Mouse (Mus musculus): ENCODE measurements at regions not wholly inside any gene's neighbourhood (a gene's known extent, or its start where the extent isn't known, plus 50 kb on each side); places are given as distances from the start of the nearest gene placed in this dataset.
A peak's percentile ranks its signal among the peaks of the same experiment; 100 is the strongest.

DNA sequence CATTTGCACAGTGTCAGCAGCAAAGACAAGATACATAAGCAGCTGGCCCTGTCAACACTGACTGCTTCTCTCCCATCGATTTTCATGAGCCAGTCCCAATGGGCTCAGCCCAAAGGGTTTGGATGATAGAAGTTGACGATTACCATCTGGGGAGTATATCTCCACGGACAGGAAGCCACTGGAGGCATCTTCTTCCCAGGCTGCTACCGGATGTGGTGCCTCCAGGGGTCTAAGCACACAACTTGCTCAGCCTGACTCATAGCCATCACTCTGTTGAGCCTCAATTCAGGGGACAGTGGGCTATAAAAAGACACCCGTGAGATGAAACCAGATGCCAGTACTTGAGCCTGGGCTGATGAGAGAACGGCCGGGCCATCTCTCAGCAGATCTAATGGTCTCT lies 71.1 kb upstream of the Hif1a start:
- Histone ChIP-seq H3K9me3 (ENCODE audit: low read length) (no peaks in the 10 kb centered on the region), H3K4me3 (ENCODE audit: low read length) (no peak overlapping the region), H3K36me3 (ENCODE audit: insufficient read depth, low read length) (no peaks in the 10 kb centered on the region), H3K4me1 (ENCODE audit: insufficient read depth, low read length) (no peaks in the 10 kb centered on the region), H3K27ac (ENCODE audit: low read length) (no peak overlapping the region), H3K9ac (replicated peaks; ENCODE audit: low read length) (no peak overlapping the region), H3K4me2 (replicated peaks; ENCODE audit: low read depth, low read length) (no peak overlapping the region), H3K27me3 (ENCODE audit: insufficient read depth, low read length) (no peaks in the 10 kb centered on the region)
- ATAC-seq (ENCODE audit: low FRiP score, low TSS enrichment), result peak; percentile 39; the same call in 1 of the 2 replicates
- WGBS, result 30% methylated on average over 7 of the region's 7 CpGs

- 79% methylated on average over 10 of the region's 10 CpGs for WGBS
- H3K27ac ChIP-seq (ENCODE audit: low read length), result no peak overlapping the region
- ATAC-seq (ENCODE audit: low FRiP score, low TSS enrichment), result no peak
- no peaks in the 10 kb centered on the region for H3K4me1 ChIP-seq (ENCODE audit: insufficient read depth, low read length)
- no peak overlapping the region for H3K4me2 ChIP-seq (replicated peaks; ENCODE audit: low read depth, low read length)
- H3K9me3 ChIP-seq (ENCODE audit: low read length), result no peaks in the 10 kb centered on the region
- no peaks in the 10 kb centered on the region for H3K27me3 ChIP-seq (ENCODE audit: insufficient read depth, low read length)
- H3K36me3 ChIP-seq (ENCODE audit: insufficient read depth, low read length), result no peaks in the 10 kb centered on the region
- no peak overlapping the region for H3K9ac ChIP-seq (replicated peaks; ENCODE audit: low read length)
- H3K4me3 ChIP-seq (ENCODE audit: low read length), result no peak overlapping the region
Measured at GRCm38 (mm10) chr12:73830551-73831203, 70.5 kb upstream of the Hif1a start.

DNA sequence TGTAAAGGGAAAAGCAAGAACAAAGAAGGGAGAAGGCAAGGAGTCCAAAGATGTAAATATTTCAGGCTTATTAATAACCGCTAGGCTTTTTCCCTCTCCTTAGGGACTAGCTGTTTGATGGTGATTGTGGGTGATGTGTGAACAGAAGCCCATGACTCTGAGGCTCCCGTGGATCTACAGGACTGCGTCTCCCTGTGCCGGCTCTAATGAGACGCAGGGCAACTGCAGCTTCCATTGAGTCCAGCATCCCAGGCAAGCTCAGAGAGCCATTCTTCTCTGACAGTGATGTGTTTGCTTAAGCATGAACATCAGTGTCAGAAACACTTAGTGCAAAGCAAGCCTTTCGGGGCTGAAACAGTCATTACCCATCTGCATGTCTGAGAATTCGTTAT lies 70.0 kb upstream of the Hif1a start:
- Histone ChIP-seq H3K4me2 (replicated peaks; ENCODE audit: low read depth, low read length) (no peak overlapping the region), H3K4me3 (ENCODE audit: low read length) (no peak overlapping the region), H3K27me3 (ENCODE audit: insufficient read depth, low read length) (no peaks in the 10 kb centered on the region), H3K36me3 (ENCODE audit: insufficient read depth, low read length) (no peaks in the 10 kb centered on the region), H3K27ac (ENCODE audit: low read length) (no peak overlapping the region), H3K4me1 (ENCODE audit: insufficient read depth, low read length) (no peaks in the 10 kb centered on the region), H3K9ac (replicated peaks; ENCODE audit: low read length) (no peak overlapping the region), H3K9me3 (ENCODE audit: low read length) (no peaks in the 10 kb centered on the region)
- 74% methylated on average over 7 of the region's 7 CpGs for WGBS
- ATAC-seq (ENCODE audit: low FRiP score, low TSS enrichment), result no peak

- Histone ChIP-seq H3K9ac (replicated peaks; ENCODE audit: low read length) (no peak overlapping the region), H3K9me3 (ENCODE audit: low read length) (no peaks in the 10 kb centered on the region), H3K36me3 (ENCODE audit: insufficient read depth, low read length) (no peaks in the 10 kb centered on the region), H3K27ac (ENCODE audit: low read length) (no peak overlapping the region), H3K4me2 (replicated peaks; ENCODE audit: low read depth, low read length) (no peak overlapping the region), H3K27me3 (ENCODE audit: insufficient read depth, low read length) (no peaks in the 10 kb centered on the region), H3K4me3 (ENCODE audit: low read length) (no peak overlapping the region), H3K4me1 (ENCODE audit: insufficient read depth, low read length) (no peaks in the 10 kb centered on the region)
- WGBS, result 84% methylated on average over 10 of the region's 10 CpGs
- no peak for ATAC-seq (ENCODE audit: low FRiP score, low TSS enrichment)
Measured at GRCm38 (mm10) chr12:73831637-73832385, 69.4 kb upstream of the Hif1a start.

- no peak for ATAC-seq (ENCODE audit: low FRiP score, low TSS enrichment)
- no peak overlapping the region for H3K27ac ChIP-seq (ENCODE audit: low read length)
- H3K27me3 ChIP-seq (ENCODE audit: insufficient read depth, low read length), result no peaks in the 10 kb centered on the region
- no peaks in the 10 kb centered on the region for H3K4me1 ChIP-seq (ENCODE audit: insufficient read depth, low read length)
- H3K9me3 ChIP-seq (ENCODE audit: low read length), result no peaks in the 10 kb centered on the region
- no peak overlapping the region for H3K4me2 ChIP-seq (replicated peaks; ENCODE audit: low read depth, low read length)
- H3K36me3 ChIP-seq (ENCODE audit: insufficient read depth, low read length), result no peaks in the 10 kb centered on the region
- H3K9ac ChIP-seq (replicated peaks; ENCODE audit: low read length), result no peak overlapping the region
- H3K4me3 ChIP-seq (ENCODE audit: low read length), result no peak overlapping the region
- 81% methylated on average over 3 of the region's 3 CpGs for WGBS
Measured at GRCm38 (mm10) chr12:73832789-73833188, 68.4 kb upstream of the Hif1a start.

DNA sequence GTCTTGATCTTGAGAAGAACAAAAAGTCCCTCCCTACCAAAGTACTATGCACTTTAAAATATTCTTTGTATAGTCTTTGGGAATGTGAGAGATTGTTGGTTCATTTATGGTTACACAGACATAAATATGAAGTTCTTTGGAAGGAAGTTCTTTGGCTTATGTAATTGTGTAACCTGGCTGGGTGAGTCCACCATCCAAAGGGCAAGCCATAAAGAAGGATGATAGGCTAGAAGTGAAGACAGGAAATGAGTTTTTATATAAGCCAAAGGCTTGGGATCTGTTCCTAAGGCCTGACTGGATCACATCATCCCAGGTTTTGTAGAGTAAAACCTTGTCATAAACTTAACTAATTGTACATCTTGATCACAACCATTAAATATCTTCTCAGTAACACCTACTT lies 65.0 kb upstream of the Hif1a start:
- ATAC-seq (ENCODE audit: low FRiP score, low TSS enrichment), result no peak
- H3K4me3 ChIP-seq (ENCODE audit: low read length), result no peak overlapping the region

DNA sequence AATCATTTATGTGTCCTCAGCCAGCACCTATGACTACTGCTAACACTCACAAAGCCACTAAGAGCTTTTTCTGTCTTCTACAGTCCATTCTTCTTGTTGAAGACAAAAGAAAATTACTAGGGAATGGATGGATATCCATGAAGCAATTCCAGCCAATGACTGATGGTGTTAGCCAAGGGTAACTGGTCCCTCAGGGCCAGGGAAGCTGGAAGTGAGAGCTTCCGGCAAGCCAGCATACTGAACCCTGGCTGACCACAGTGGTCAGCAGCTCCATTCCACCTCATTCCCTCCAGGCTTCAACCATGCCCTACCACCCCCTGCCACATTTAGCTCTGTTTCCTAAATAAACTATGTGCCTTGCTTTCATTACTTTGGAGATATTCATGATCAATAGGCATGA lies 64.1 kb upstream of the Hif1a start:
- Histone ChIP-seq H3K4me1 (ENCODE audit: insufficient read depth, low read length) (no peaks in the 10 kb centered on the region), H3K36me3 (ENCODE audit: insufficient read depth, low read length) (no peaks in the 10 kb centered on the region), H3K9me3 (ENCODE audit: low read length) (no peaks in the 10 kb centered on the region), H3K9ac (replicated peaks; ENCODE audit: low read length) (no peak overlapping the region), H3K4me3 (ENCODE audit: low read length) (no peak overlapping the region), H3K27ac (ENCODE audit: low read length) (no peak overlapping the region), H3K4me2 (replicated peaks; ENCODE audit: low read depth, low read length) (no peak overlapping the region), H3K27me3 (ENCODE audit: insufficient read depth, low read length) (no peaks in the 10 kb centered on the region)
- ATAC-seq (ENCODE audit: low FRiP score, low TSS enrichment), result no peak
- WGBS, result 85% methylated on average over 1 of the region's 1 CpGs

More for the DNA sequence above, 65.0 kb upstream of the Hif1a start:
- Histone ChIP-seq H3K4me2 (replicated peaks; ENCODE audit: low read depth, low read length) (no peak overlapping the region), H3K27me3 (ENCODE audit: insufficient read depth, low read length) (no peaks in the 10 kb centered on the region), H3K9ac (replicated peaks; ENCODE audit: low read length) (no peak overlapping the region), H3K27ac (ENCODE audit: low read length) (no peak overlapping the region), H3K36me3 (ENCODE audit: insufficient read depth, low read length) (no peaks in the 10 kb centered on the region), H3K4me1 (ENCODE audit: insufficient read depth, low read length) (no peaks in the 10 kb centered on the region), H3K9me3 (ENCODE audit: low read length) (no peaks in the 10 kb centered on the region)

DNA sequence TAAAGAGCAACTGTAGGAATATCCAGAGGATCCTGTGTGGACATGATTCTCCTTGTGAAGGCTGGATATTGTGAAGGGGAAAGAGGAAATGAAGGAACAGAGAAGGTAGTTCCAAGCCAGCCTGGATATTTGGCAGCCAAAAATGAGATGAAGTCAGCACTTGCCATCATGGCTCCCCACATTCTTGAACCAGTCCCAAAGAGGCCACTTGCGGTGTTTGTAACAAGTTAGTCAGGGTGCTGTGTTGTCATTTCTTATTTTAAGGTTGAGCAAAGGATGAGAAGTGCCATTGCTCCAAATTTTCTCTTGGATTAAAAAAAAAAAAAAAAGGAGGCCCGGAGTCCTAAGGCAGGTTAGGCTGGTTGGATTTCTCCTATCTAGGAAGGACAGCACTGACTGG lies 63.3 kb upstream of the Hif1a start:
- H3K27ac ChIP-seq (ENCODE audit: low read length), result no peak overlapping the region
- no peaks in the 10 kb centered on the region for H3K9me3 ChIP-seq (ENCODE audit: low read length)
- no peak for ATAC-seq (ENCODE audit: low FRiP score, low TSS enrichment)
- H3K27me3 ChIP-seq (ENCODE audit: insufficient read depth, low read length), result no peaks in the 10 kb centered on the region
- no peak overlapping the region for H3K4me2 ChIP-seq (replicated peaks; ENCODE audit: low read depth, low read length)
- no peaks in the 10 kb centered on the region for H3K36me3 ChIP-seq (ENCODE audit: insufficient read depth, low read length)
- 85% methylated on average over 2 of the region's 2 CpGs for WGBS
- no peak overlapping the region for H3K4me3 ChIP-seq (ENCODE audit: low read length)
- H3K9ac ChIP-seq (replicated peaks; ENCODE audit: low read length), result no peak overlapping the region
- H3K4me1 ChIP-seq (ENCODE audit: insufficient read depth, low read length), result no peaks in the 10 kb centered on the region

DNA sequence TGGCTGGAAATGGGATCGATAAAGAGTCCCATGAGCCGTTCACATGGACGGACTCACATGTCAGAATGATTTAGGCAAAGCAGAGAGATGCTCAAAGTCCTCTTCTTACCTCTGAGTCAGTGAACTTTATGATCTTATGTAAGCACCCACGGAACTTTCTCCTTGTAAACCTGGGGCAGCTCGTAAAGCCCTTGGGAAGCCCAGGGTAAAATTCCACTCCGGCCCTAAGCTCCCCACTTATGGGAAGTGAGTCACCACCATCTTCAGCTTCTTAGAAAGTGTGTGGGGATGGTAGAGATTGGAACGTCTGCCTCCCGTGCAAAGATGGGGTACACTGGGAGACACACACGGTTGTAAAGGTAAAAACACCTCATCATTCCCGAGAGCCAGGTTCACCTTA lies 62.8 kb upstream of the Hif1a start:
- Histone ChIP-seq H3K4me2 (replicated peaks; ENCODE audit: low read depth, low read length) (no peak overlapping the region), H3K4me3 (ENCODE audit: low read length) (no peak overlapping the region), H3K9ac (replicated peaks; ENCODE audit: low read length) (no peak overlapping the region), H3K4me1 (ENCODE audit: insufficient read depth, low read length) (no peaks in the 10 kb centered on the region), H3K27me3 (ENCODE audit: insufficient read depth, low read length) (no peaks in the 10 kb centered on the region), H3K9me3 (ENCODE audit: low read length) (no peaks in the 10 kb centered on the region), H3K36me3 (ENCODE audit: insufficient read depth, low read length) (no peaks in the 10 kb centered on the region), H3K27ac (ENCODE audit: low read length) (no peak overlapping the region)
- 80% methylated on average over 10 of the region's 10 CpGs for WGBS
- no peak for ATAC-seq (ENCODE audit: low FRiP score, low TSS enrichment)

- ATAC-seq (ENCODE audit: low FRiP score, low TSS enrichment), result no peak
- H3K9me3 ChIP-seq (ENCODE audit: low read length), result no peaks in the 10 kb centered on the region
- no peaks in the 10 kb centered on the region for H3K4me1 ChIP-seq (ENCODE audit: insufficient read depth, low read length)
- H3K4me2 ChIP-seq (replicated peaks; ENCODE audit: low read depth, low read length), result no peak overlapping the region
- no peak overlapping the region for H3K4me3 ChIP-seq (ENCODE audit: low read length)
- H3K9ac ChIP-seq (replicated peaks; ENCODE audit: low read length), result no peak overlapping the region
- no peaks in the 10 kb centered on the region for H3K27me3 ChIP-seq (ENCODE audit: insufficient read depth, low read length)
- H3K27ac ChIP-seq (ENCODE audit: low read length), result no peak overlapping the region
- WGBS, result 68% methylated on average over 9 of the region's 9 CpGs
- H3K36me3 ChIP-seq (ENCODE audit: insufficient read depth, low read length), result no peaks in the 10 kb centered on the region
Measured at GRCm38 (mm10) chr12:73842000-73842675, 59.0 kb upstream of the Hif1a start.
